Mouse (Mus musculus): ENCODE measurements around the gene Serpina1f. TPM values are rescaled to one million over a fixed set of nuclear protein-coding genes. Genes with fewer than 3 reads are reported as not detected.
"Not testable (repeated sequence)": the region's sequence is repeated elsewhere in the genome, so short reads cannot be mapped to it uniquely, and the experiment has no call there.

The Serpina1f gene
- polyA plus RNA-seq, 1 experiment, result not detected

DNA sequence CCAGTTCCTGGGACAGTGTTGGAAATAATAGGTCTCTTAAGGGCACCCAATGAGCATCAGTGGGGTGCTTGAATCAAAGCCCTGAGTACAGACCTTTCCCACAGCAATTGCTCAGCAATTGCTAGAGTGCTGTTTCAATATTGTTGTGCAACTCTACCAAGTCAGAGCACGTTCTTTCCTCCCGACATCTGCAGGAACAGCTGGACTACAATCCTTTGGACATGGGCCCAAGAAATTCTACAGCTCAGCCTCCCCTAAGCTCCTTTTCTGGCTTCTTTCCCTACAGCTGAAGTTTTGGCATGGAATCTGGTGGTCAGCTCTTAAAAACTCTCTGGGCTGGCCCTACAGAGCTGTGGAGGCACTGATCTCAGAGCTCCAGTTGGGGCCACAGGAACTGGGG is 22.1 kb downstream of the Serpina1f start:
- Histone ChIP-seq H3K27ac (ENCODE audit: insufficient read depth, low read length) (no peak overlapping the region), H3K9me3 (replicated peaks; ENCODE audit: control insufficient read depth, insufficient read depth, low read length, poor library complexity, severe bottlenecking) (no peaks in the 10 kb centered on the region), H3K36me3 (ENCODE audit: control insufficient read depth, insufficient read depth, low read length, poor library complexity, severe bottlenecking) (no peaks in the 10 kb centered on the region), H3K4me3 (ENCODE audit: low read depth, low read length) (no peak overlapping the region), H3K9ac (ENCODE audit: low read depth, poor library complexity, severe bottlenecking) (no peak overlapping the region), H3K4me1 (ENCODE audit: control insufficient read depth, insufficient read depth, low read length) (no peaks in the 10 kb centered on the region), H3K27me3 (ENCODE audit: control insufficient read depth, insufficient read depth, low read length, poor library complexity, severe bottlenecking) (no peaks in the 10 kb centered on the region)
- TF ChIP-seq EP300 (IDR thresholded peaks at IDR 0.05; ENCODE audit: insufficient read depth, low read depth, low read length), result no peak
- TF ChIP-seq CTCF (IDR thresholded peaks at IDR 0.05; ENCODE audit: low read depth, low read length), result no peak
- TF ChIP-seq POLR2A (IDR thresholded peaks at IDR 0.05; ENCODE audit: insufficient read depth, low read length), result no peak

DNA sequence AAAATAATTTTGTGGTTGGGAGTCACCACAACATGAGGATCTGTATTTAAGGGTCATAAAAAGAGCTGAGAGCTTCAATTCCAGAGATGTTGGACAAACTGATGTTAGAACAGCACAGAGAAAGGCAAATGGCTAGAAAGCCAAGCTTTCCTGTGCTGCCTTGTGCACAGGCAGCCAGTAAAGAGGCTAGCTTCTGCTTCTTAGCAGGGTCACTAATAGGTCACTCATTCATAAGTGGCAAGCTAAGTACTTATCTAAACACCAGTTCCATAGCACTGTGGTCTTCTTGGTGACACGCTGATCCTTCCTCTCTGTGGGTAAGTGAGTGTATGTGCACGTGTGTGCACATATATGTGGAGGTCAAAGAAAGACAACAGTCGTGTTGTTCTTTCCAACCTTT is 23.8 kb downstream of the Serpina1f start:
- H3K27ac ChIP-seq (ENCODE audit: insufficient read depth, low read length), result no peak overlapping the region
- H3K36me3 ChIP-seq (ENCODE audit: control insufficient read depth, insufficient read depth, low read length, poor library complexity, severe bottlenecking), result no peaks in the 10 kb centered on the region
- TF ChIP-seq POLR2A (IDR thresholded peaks at IDR 0.05; ENCODE audit: insufficient read depth, low read length) (no peak), EP300 (IDR thresholded peaks at IDR 0.05; ENCODE audit: insufficient read depth, low read depth, low read length) (no peak), CTCF (IDR thresholded peaks at IDR 0.05; ENCODE audit: low read depth, low read length) (no peak)
- H3K9ac ChIP-seq (ENCODE audit: low read depth, poor library complexity, severe bottlenecking), result no peak overlapping the region
- H3K27me3 ChIP-seq (ENCODE audit: control insufficient read depth, insufficient read depth, low read length, poor library complexity, severe bottlenecking), result no peaks in the 10 kb centered on the region
- H3K4me3 ChIP-seq (ENCODE audit: low read depth, low read length), result no peak overlapping the region
- no peaks in the 10 kb centered on the region for H3K9me3 ChIP-seq (replicated peaks; ENCODE audit: control insufficient read depth, insufficient read depth, low read length, poor library complexity, severe bottlenecking)
- no peaks in the 10 kb centered on the region for H3K4me1 ChIP-seq (ENCODE audit: control insufficient read depth, insufficient read depth, low read length)

DNA sequence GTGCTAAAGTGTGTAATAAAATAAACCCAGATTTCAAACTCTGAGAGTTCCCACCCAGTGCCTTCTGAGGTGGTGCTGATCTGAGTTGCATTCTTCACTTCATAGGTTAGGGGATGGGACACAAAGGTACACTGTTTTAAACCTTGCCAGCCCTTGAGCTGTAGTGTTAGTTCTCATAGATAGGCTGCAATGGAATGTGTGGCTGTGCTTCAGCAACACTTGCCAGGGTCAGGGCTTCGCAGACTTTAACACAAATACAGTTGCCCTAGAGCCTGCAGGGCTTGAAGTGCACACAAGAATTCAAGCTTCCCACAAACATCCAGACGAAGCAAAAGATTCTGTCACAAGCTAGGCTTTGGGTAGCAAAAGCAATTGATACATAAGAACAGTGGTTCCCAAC is 24.4 kb downstream of the Serpina1f start:
- Histone ChIP-seq H3K27me3 (ENCODE audit: control insufficient read depth, insufficient read depth, low read length, poor library complexity, severe bottlenecking) (no peaks in the 10 kb centered on the region), H3K9ac (ENCODE audit: low read depth, poor library complexity, severe bottlenecking) (no peak overlapping the region), H3K4me3 (ENCODE audit: low read depth, low read length) (no peak overlapping the region), H3K4me1 (ENCODE audit: control insufficient read depth, insufficient read depth, low read length) (no peaks in the 10 kb centered on the region), H3K9me3 (replicated peaks; ENCODE audit: control insufficient read depth, insufficient read depth, low read length, poor library complexity, severe bottlenecking) (no peaks in the 10 kb centered on the region), H3K36me3 (ENCODE audit: control insufficient read depth, insufficient read depth, low read length, poor library complexity, severe bottlenecking) (no peaks in the 10 kb centered on the region), H3K27ac (ENCODE audit: insufficient read depth, low read length) (no peak overlapping the region)
- TF ChIP-seq CTCF (IDR thresholded peaks at IDR 0.05; ENCODE audit: low read depth, low read length) (no peak), EP300 (IDR thresholded peaks at IDR 0.05; ENCODE audit: insufficient read depth, low read depth, low read length) (no peak), POLR2A (IDR thresholded peaks at IDR 0.05; ENCODE audit: insufficient read depth, low read length) (no peak)

DNA sequence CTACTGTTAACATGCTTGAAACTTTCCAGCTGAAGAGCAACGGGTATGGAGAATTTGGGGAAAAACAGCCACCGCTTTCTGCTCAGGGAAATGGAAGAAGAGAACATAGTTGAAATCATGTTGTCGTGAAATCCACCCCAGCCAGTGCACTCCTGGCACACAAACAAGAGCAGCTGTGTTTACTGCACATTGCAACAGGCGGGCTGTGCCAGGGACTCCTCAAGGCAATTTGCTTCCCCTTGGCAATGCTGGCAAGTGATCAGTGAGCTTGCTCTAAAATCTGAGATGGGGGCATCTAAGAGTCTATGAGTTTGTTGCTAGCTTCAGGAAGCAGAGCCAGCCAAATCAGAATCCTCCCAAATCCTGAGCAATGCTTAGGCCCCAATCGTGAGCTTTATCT is 25.0 kb downstream of the Serpina1f start:
- no peaks in the 10 kb centered on the region for H3K9me3 ChIP-seq (replicated peaks; ENCODE audit: control insufficient read depth, insufficient read depth, low read length, poor library complexity, severe bottlenecking)
- H3K9ac ChIP-seq (ENCODE audit: low read depth, poor library complexity, severe bottlenecking), result no peak overlapping the region
- no peaks in the 10 kb centered on the region for H3K4me1 ChIP-seq (ENCODE audit: control insufficient read depth, insufficient read depth, low read length)
- H3K4me3 ChIP-seq (ENCODE audit: low read depth, low read length), result no peak overlapping the region
- TF ChIP-seq CTCF (IDR thresholded peaks at IDR 0.05; ENCODE audit: low read depth, low read length) (no peak), EP300 (IDR thresholded peaks at IDR 0.05; ENCODE audit: insufficient read depth, low read depth, low read length) (no peak), POLR2A (IDR thresholded peaks at IDR 0.05; ENCODE audit: insufficient read depth, low read length) (no peak)
- no peak overlapping the region for H3K27ac ChIP-seq (ENCODE audit: insufficient read depth, low read length)
- no peaks in the 10 kb centered on the region for H3K27me3 ChIP-seq (ENCODE audit: control insufficient read depth, insufficient read depth, low read length, poor library complexity, severe bottlenecking)
- H3K36me3 ChIP-seq (ENCODE audit: control insufficient read depth, insufficient read depth, low read length, poor library complexity, severe bottlenecking), result no peaks in the 10 kb centered on the region

DNA sequence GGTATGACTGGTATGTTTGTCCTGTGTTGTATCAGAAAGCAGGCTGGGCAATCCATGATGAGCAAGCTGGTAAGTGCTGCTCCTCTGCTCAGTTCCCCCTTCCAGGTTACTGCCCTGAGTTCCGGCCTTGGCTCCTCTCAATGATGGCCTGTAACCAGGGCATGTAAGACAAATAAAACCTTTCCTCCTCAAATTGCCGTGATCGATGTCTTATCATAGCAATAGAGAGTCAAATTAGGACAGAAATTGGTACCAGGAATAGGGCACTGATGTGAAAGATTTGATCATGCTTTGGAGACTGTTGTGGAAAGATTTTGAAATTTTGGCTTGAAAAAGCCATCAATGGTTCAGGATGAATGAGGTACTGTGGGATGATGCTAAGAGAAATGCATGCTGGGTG is 30.0 kb downstream of the Serpina1f start:
- H3K27ac ChIP-seq (ENCODE audit: insufficient read depth, low read length), result no peak overlapping the region
- H3K36me3 ChIP-seq (ENCODE audit: control insufficient read depth, insufficient read depth, low read length, poor library complexity, severe bottlenecking), result no peaks in the 10 kb centered on the region
- H3K9ac ChIP-seq (ENCODE audit: low read depth, poor library complexity, severe bottlenecking), result no peak overlapping the region
- no peaks in the 10 kb centered on the region for H3K27me3 ChIP-seq (ENCODE audit: control insufficient read depth, insufficient read depth, low read length, poor library complexity, severe bottlenecking)
- no peaks in the 10 kb centered on the region for H3K9me3 ChIP-seq (replicated peaks; ENCODE audit: control insufficient read depth, insufficient read depth, low read length, poor library complexity, severe bottlenecking)
- no peak for TF ChIP-seq POLR2A (IDR thresholded peaks at IDR 0.05; ENCODE audit: insufficient read depth, low read length)
- no peak for TF ChIP-seq CTCF (IDR thresholded peaks at IDR 0.05; ENCODE audit: low read depth, low read length)
- TF ChIP-seq EP300 (IDR thresholded peaks at IDR 0.05; ENCODE audit: insufficient read depth, low read depth, low read length), result no peak
- H3K4me3 ChIP-seq (ENCODE audit: low read depth, low read length), result no peak overlapping the region
- H3K4me1 ChIP-seq (ENCODE audit: control insufficient read depth, insufficient read depth, low read length), result no peaks in the 10 kb centered on the region

DNA sequence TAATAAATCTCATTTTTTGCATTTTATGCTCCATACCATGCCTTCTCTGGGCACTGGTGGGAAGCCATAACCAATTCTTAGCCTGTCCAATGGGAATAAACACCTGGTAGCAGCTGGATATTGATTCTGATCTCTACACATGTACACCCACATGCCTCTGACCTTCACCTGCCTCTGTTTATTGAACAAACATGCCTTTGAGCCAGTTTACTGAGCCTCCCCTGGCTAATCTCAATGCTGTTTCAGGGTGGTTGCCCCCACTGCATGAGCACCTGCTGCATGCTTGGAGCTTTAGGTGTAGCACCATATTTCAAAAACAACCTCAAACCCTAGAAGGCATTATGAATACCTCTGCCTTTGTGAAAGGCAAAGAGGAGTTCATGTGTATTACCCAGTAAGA is 33.3 kb downstream of the Serpina1f start:
- H3K9ac ChIP-seq (ENCODE audit: low read depth, poor library complexity, severe bottlenecking); H3K27me3 ChIP-seq (ENCODE audit: control insufficient read depth, insufficient read depth, low read length, poor library complexity, severe bottlenecking); H3K9me3 ChIP-seq (replicated peaks; ENCODE audit: control insufficient read depth, insufficient read depth, low read length, poor library complexity, severe bottlenecking); H3K4me1 ChIP-seq (ENCODE audit: control insufficient read depth, insufficient read depth, low read length); H3K4me3 ChIP-seq (ENCODE audit: low read depth, low read length); H3K36me3 ChIP-seq (ENCODE audit: control insufficient read depth, insufficient read depth, low read length, poor library complexity, severe bottlenecking); H3K27ac ChIP-seq (ENCODE audit: insufficient read depth, low read length): not testable (repeated sequence)

Data from ES-Bruce4 (cell line).